Mouse (Mus musculus): ENCODE measurements around the gene Fbxl17. TPM values are rescaled to one million over a fixed set of nuclear protein-coding genes. Genes with fewer than 3 reads are reported as not detected.

Fbxl17 gene
- total and polyA plus RNA-seq, 3 experiments: 7.8 to 25.9 (median 25.5) TPM

- Histone ChIP-seq H3K9ac (ENCODE audit: low read depth, low read length) (no peak overlapping the region), H3K27ac (no peak overlapping the region), H3K36me3 (ENCODE audit: control insufficient read depth, insufficient read depth, low read length) (no peaks in the 10 kb centered on the region; the same call in 1 of the 2 replicates), H3K27me3 (ENCODE audit: control insufficient read depth, insufficient read depth, low read length) (no peaks in the 10 kb centered on the region), H3K79me2 (replicated peaks; ENCODE audit: control insufficient read depth, insufficient read depth, low read length) (no peaks in the 10 kb centered on the region), H3K4me1 (ENCODE audit: control insufficient read depth, insufficient read depth, low read length) (no peaks in the 10 kb centered on the region; the same call in 1 of the 2 replicates), H3K4me3 (no peak overlapping the region)
- intact Hi-C loops (cut with DNase I): no loop called here
- no peak for DNase-seq
- TF ChIP-seq POLR2A (IDR thresholded peaks at IDR 0.05; ENCODE audit: insufficient read depth, low read depth, low read length) (no peak), EP300 (IDR thresholded peaks at IDR 0.05; ENCODE audit: insufficient read depth, low read depth, low read length) (no peak), CTCF (IDR thresholded peaks at IDR 0.05) (no peak)
- WGBS: 41% methylated on average over 2 of the region's 2 CpGs
Measured at GRCm38 (mm10) chr17:63095553-63095952, 404.3 kb downstream of the Fbxl17 start.

GRCm38 (mm10) chr17:63095017-63095416, 404.8 kb downstream of the Fbxl17 start:
- no peaks in the 10 kb centered on the region; the same call in 1 of the 2 replicates for H3K36me3 ChIP-seq (ENCODE audit: control insufficient read depth, insufficient read depth, low read length)
- DNase-seq: no peak
- WGBS: 62% methylated on average over 4 of the region's 4 CpGs
- H3K79me2 ChIP-seq (replicated peaks; ENCODE audit: control insufficient read depth, insufficient read depth, low read length): no peaks in the 10 kb centered on the region
- no peak overlapping the region for H3K4me3 ChIP-seq
- H3K27ac ChIP-seq: no peak overlapping the region
- H3K4me1 ChIP-seq (ENCODE audit: control insufficient read depth, insufficient read depth, low read length): no peaks in the 10 kb centered on the region; the same call in 1 of the 2 replicates
- H3K27me3 ChIP-seq (ENCODE audit: control insufficient read depth, insufficient read depth, low read length): no peaks in the 10 kb centered on the region
- no peak for TF ChIP-seq CTCF (IDR thresholded peaks at IDR 0.05)
- no peak for TF ChIP-seq EP300 (IDR thresholded peaks at IDR 0.05; ENCODE audit: insufficient read depth, low read depth, low read length)
- TF ChIP-seq POLR2A (IDR thresholded peaks at IDR 0.05; ENCODE audit: insufficient read depth, low read depth, low read length): no peak
- intact Hi-C loops (cut with DNase I): no loop called here
- H3K9ac ChIP-seq (ENCODE audit: low read depth, low read length): no peak overlapping the region

- 37% methylated on average over 4 of the region's 4 CpGs for WGBS
- DNase-seq: no peak
- Histone ChIP-seq H3K4me1 (ENCODE audit: control insufficient read depth, insufficient read depth, low read length) (no peaks in the 10 kb centered on the region; the same call in 1 of the 2 replicates), H3K9ac (ENCODE audit: low read depth, low read length) (no peak overlapping the region), H3K79me2 (replicated peaks; ENCODE audit: control insufficient read depth, insufficient read depth, low read length) (no peaks in the 10 kb centered on the region), H3K27ac (no peak overlapping the region), H3K4me3 (no peak overlapping the region), H3K36me3 (ENCODE audit: control insufficient read depth, insufficient read depth, low read length) (no peaks in the 10 kb centered on the region; the same call in 1 of the 2 replicates), H3K27me3 (ENCODE audit: control insufficient read depth, insufficient read depth, low read length) (no peaks in the 10 kb centered on the region)
- TF ChIP-seq POLR2A (IDR thresholded peaks at IDR 0.05; ENCODE audit: insufficient read depth, low read depth, low read length) (no peak), CTCF (IDR thresholded peaks at IDR 0.05) (no peak), EP300 (IDR thresholded peaks at IDR 0.05; ENCODE audit: insufficient read depth, low read depth, low read length) (no peak)
- intact Hi-C loops (cut with DNase I): no loop called here
Measured at GRCm38 (mm10) chr17:63093184-63093583, 406.6 kb downstream of the Fbxl17 start.

GRCm38 (mm10) chr17:63092774-63093173, 407.0 kb downstream of the Fbxl17 start:
- Histone ChIP-seq H3K27ac (no peak overlapping the region), H3K9ac (ENCODE audit: low read depth, low read length) (no peak overlapping the region), H3K4me3 (no peak overlapping the region), H3K36me3 (ENCODE audit: control insufficient read depth, insufficient read depth, low read length) (no peaks in the 10 kb centered on the region; the same call in 1 of the 2 replicates), H3K4me1 (ENCODE audit: control insufficient read depth, insufficient read depth, low read length) (no peaks in the 10 kb centered on the region; the same call in 1 of the 2 replicates), H3K79me2 (replicated peaks; ENCODE audit: control insufficient read depth, insufficient read depth, low read length) (no peaks in the 10 kb centered on the region), H3K27me3 (ENCODE audit: control insufficient read depth, insufficient read depth, low read length) (no peaks in the 10 kb centered on the region)
- DNase-seq: no peak
- intact Hi-C loops (cut with DNase I): no loop called here
- no peak for TF ChIP-seq POLR2A (IDR thresholded peaks at IDR 0.05; ENCODE audit: insufficient read depth, low read depth, low read length)
- TF ChIP-seq CTCF (IDR thresholded peaks at IDR 0.05): no peak
- no peak for TF ChIP-seq EP300 (IDR thresholded peaks at IDR 0.05; ENCODE audit: insufficient read depth, low read depth, low read length)
- WGBS: 59% methylated on average over 6 of the region's 6 CpGs

GRCm38 (mm10) chr17:63090112-63090511, 409.7 kb downstream of the Fbxl17 start:
- WGBS: 93% methylated on average over 3 of the region's 3 CpGs
- no peak overlapping the region for H3K4me3 ChIP-seq

GRCm38 (mm10) chr17:63087265-63087664, 412.6 kb downstream of the Fbxl17 start:
- TF ChIP-seq EP300 (IDR thresholded peaks at IDR 0.05; ENCODE audit: insufficient read depth, low read depth, low read length): no peak
- no peak for TF ChIP-seq CTCF (IDR thresholded peaks at IDR 0.05)
- TF ChIP-seq POLR2A (IDR thresholded peaks at IDR 0.05; ENCODE audit: insufficient read depth, low read depth, low read length): no peak
- Histone ChIP-seq H3K27me3 (ENCODE audit: control insufficient read depth, insufficient read depth, low read length) (no peaks in the 10 kb centered on the region), H3K9ac (ENCODE audit: low read depth, low read length) (no peak overlapping the region), H3K27ac (no peak overlapping the region), H3K4me1 (ENCODE audit: control insufficient read depth, insufficient read depth, low read length) (peaks cover 4% of the 10 kb centered on the region), H3K4me3 (no peak overlapping the region), H3K36me3 (ENCODE audit: control insufficient read depth, insufficient read depth, low read length) (0 out of 2 replicates have a peak, but pooled peaks cover 2% of the 10 kb centered on the region), H3K79me2 (replicated peaks; ENCODE audit: control insufficient read depth, insufficient read depth, low read length) (no peaks in the 10 kb centered on the region)
- intact Hi-C loops (cut with DNase I): no loop called here
- 33% methylated on average over 10 of the region's 10 CpGs for WGBS
- no peak for DNase-seq

More at GRCm38 (mm10) chr17:63090112-63090511, 409.7 kb downstream of the Fbxl17 start:
- no peaks in the 10 kb centered on the region for H3K27me3 ChIP-seq (ENCODE audit: control insufficient read depth, insufficient read depth, low read length)
- H3K4me1 ChIP-seq (ENCODE audit: control insufficient read depth, insufficient read depth, low read length): peaks cover 4% of the 10 kb centered on the region
- H3K36me3 ChIP-seq (ENCODE audit: control insufficient read depth, insufficient read depth, low read length): 0 out of 2 replicates have a peak, but pooled peaks cover 2% of the 10 kb centered on the region
- no peak overlapping the region for H3K9ac ChIP-seq (ENCODE audit: low read depth, low read length)
- no peak for DNase-seq
- no peaks in the 10 kb centered on the region for H3K79me2 ChIP-seq (replicated peaks; ENCODE audit: control insufficient read depth, insufficient read depth, low read length)
- no peak overlapping the region for H3K27ac ChIP-seq
- TF ChIP-seq CTCF (IDR thresholded peaks at IDR 0.05) (no peak), EP300 (IDR thresholded peaks at IDR 0.05; ENCODE audit: insufficient read depth, low read depth, low read length) (no peak), POLR2A (IDR thresholded peaks at IDR 0.05; ENCODE audit: insufficient read depth, low read depth, low read length) (no peak)
- intact Hi-C loops (cut with DNase I): no loop called here
